Mouse (Mus musculus) C2C12 (cell line): ENCODE data around the gene Rbms3. TPM values are rescaled to one million over a fixed set of nuclear protein-coding genes. Genes with fewer than 3 reads are reported as not detected.
A peak's percentile ranks its signal among the peaks of the same experiment; 100 is the strongest.

Source experiments
- H3K27me3 ChIP-seq: one replicate; pipeline ENCODE4 v1.6.1; 2011; ENCODE audit not compliant: control insufficient read depth, insufficient read depth, insufficient read length
- H3K36me3 ChIP-seq: one replicate; pipeline ENCODE4 v1.6.1; 2011; ENCODE audit not compliant: control insufficient read depth, insufficient read depth
- H3K4me3 ChIP-seq: one replicate; pipeline ENCODE4 v1.5.1; 2011; ENCODE audit warnings: mild to moderate bottlenecking, control low read depth; ENCODE audit not compliant: poor library complexity, insufficient read depth, severe bottlenecking
- H3K79me2 ChIP-seq: one replicate; pipeline ENCODE4 v1.6.1; 2011; ENCODE audit not compliant: control insufficient read depth, insufficient read depth
- H3K79me3 ChIP-seq: one replicate; pipeline ENCODE4 v1.6.1; 2011; ENCODE audit warnings: low read depth, control low read depth
- H3ac ChIP-seq: one replicate; pipeline ENCODE3; 2011; ENCODE audit warnings: low read depth; ENCODE audit not compliant: control insufficient read depth, insufficient read length
- CEBPB ChIP-seq: IDR thresholded peaks from one replicate; pipeline ENCODE4 v1.6.1; 2011; ENCODE audit warnings: low read depth, mild to moderate bottlenecking, control low read depth, moderate library complexity
- CTCF ChIP-seq: IDR thresholded peaks from one replicate; pipeline ENCODE4 v1.5.1; 2011; ENCODE audit not compliant: control insufficient read depth, insufficient read depth, insufficient read length
- FOSL1 ChIP-seq: IDR thresholded peaks from one replicate; pipeline ENCODE4 v1.8.0; 2011; ENCODE audit warnings: mild to moderate bottlenecking, low read length; ENCODE audit not compliant: poor library complexity, insufficient read depth, severe bottlenecking
- MAX ChIP-seq: IDR thresholded peaks from one replicate; pipeline ENCODE4 v1.6.1; 2011; ENCODE audit warnings: mild to moderate bottlenecking, control low read depth
- MYOD1 ChIP-seq: IDR thresholded peaks from one replicate; pipeline ENCODE4 v1.6.1; 2011; ENCODE audit warnings: low read depth; ENCODE audit not compliant: control insufficient read depth, insufficient read length
- MYOG ChIP-seq: IDR thresholded peaks from one replicate; pipeline ENCODE4 v1.6.1; 2011; ENCODE audit not compliant: control insufficient read depth, insufficient read length; ENCODE audit errors: extremely low read depth
- USF1 ChIP-seq: IDR thresholded peaks from one replicate; pipeline ENCODE4 v1.6.1; 2011; ENCODE audit warnings: low read depth, mild to moderate bottlenecking, control low read depth, moderate library complexity
- polyA plus RNA-seq: library from polyadenylated mRNA; unstranded; fragments of >200 nt; fragmentation: generic; extraction: Trizol; gene quantifications from one replicate; pipeline ENCODE4 v1.2.1, GENCODE M21; 2012; ENCODE audit warnings: missing spikeins

Rbms3 gene
- polyA plus RNA-seq, 1 experiment: 2.7 TPM

- H3K27me3 ChIP-seq: no peaks in the 10 kb centered on the region
- TF ChIP-seq MYOD1 (no peak), MYOG (no peak), FOSL1 (no peak), USF1 (no peak), CTCF (no peak), CEBPB (no peak), MAX (no peak)
- no peaks in the 10 kb centered on the region for H3K79me2 ChIP-seq
- H3K4me3 ChIP-seq: no peak overlapping the region
- no peaks in the 10 kb centered on the region for H3K36me3 ChIP-seq
- no peak overlapping the region for H3ac ChIP-seq
- no peaks in the 10 kb centered on the region for H3K79me3 ChIP-seq
Measured at GRCm38 (mm10) chr9:117259614-117260013, 370.1 kb downstream of the Rbms3 start.

- H3ac ChIP-seq: peak overlapping the region; percentile 33
- no peaks in the 10 kb centered on the region for H3K27me3 ChIP-seq
- H3K4me3 ChIP-seq: no peak overlapping the region
- H3K36me3 ChIP-seq: no peaks in the 10 kb centered on the region
- H3K79me3 ChIP-seq: peaks cover 19% of the 10 kb centered on the region
- TF ChIP-seq USF1 (no peak), FOSL1 (no peak), MYOD1 (no peak), CTCF (no peak), MYOG (no peak), CEBPB (no peak), MAX (no peak)
- H3K79me2 ChIP-seq: peaks cover 34% of the 10 kb centered on the region
Measured at GRCm38 (mm10) chr9:117253361-117253760, 376.4 kb downstream of the Rbms3 start.

- peak overlapping the region; percentile 50 for H3K4me3 ChIP-seq
- H3K79me3 ChIP-seq: peaks cover 25% of the 10 kb centered on the region
- no peaks in the 10 kb centered on the region for H3K36me3 ChIP-seq
- peaks cover 43% of the 10 kb centered on the region for H3K79me2 ChIP-seq
- TF ChIP-seq CTCF (no peak), MYOD1 (no peak), MAX (no peak), MYOG (no peak), CEBPB (no peak), USF1 (no peak), FOSL1 (no peak)
- H3K27me3 ChIP-seq: no peaks in the 10 kb centered on the region
- H3ac ChIP-seq: peak overlapping the region; percentile 57
Measured at GRCm38 (mm10) chr9:117252411-117252861, 377.3 kb downstream of the Rbms3 start.

GRCm38 (mm10) chr9:117251521-117252368 lies 378.0 kb downstream of the Rbms3 start:
- Histone ChIP-seq H3K79me3 (peaks cover 30% of the 10 kb centered on the region), H3ac (peak overlapping the region; percentile 73), H3K79me2 (peaks cover 50% of the 10 kb centered on the region), H3K27me3 (no peaks in the 10 kb centered on the region), H3K36me3 (no peaks in the 10 kb centered on the region), H3K4me3 (peak overlapping the region; percentile 50)
- TF ChIP-seq FOSL1: no peak
- TF ChIP-seq MYOG: no peak
- no peak for TF ChIP-seq USF1
- TF ChIP-seq CTCF: no peak
- TF ChIP-seq MYOD1: no peak
- no peak for TF ChIP-seq CEBPB
- no peak for TF ChIP-seq MAX

- peaks cover 59% of the 10 kb centered on the region for H3K79me2 ChIP-seq
- peak overlapping the region; percentile 35 for H3ac ChIP-seq
- no peaks in the 10 kb centered on the region for H3K27me3 ChIP-seq
- H3K36me3 ChIP-seq: no peaks in the 10 kb centered on the region
- TF ChIP-seq MYOD1: no peak
- no peak for TF ChIP-seq CTCF
- no peak for TF ChIP-seq CEBPB
- no peak for TF ChIP-seq MYOG
- no peak for TF ChIP-seq FOSL1
- no peak for TF ChIP-seq MAX
- TF ChIP-seq USF1: no peak
- H3K79me3 ChIP-seq: peaks cover 35% of the 10 kb centered on the region
- peak overlapping the region; percentile 50 for H3K4me3 ChIP-seq
Measured at GRCm38 (mm10) chr9:117250831-117251165, 378.9 kb downstream of the Rbms3 start.
